Mouse (Mus musculus): ENCODE data around the gene Vmn2r27.

Gene Vmn2r27

GRCm38 (mm10) chr6:124231756-124232155 lies at the start of gene Vmn2r27:
Vmn2r27 (minus strand) TSS chr6:124231856.
- DNase-seq (ENCODE audit: low read depth, low spot score), result no peak

GRCm38 (mm10) chr6:124278291-124278690 lies 46.6 kb upstream of the Vmn2r27 start:
- DNase-seq (ENCODE audit: low read depth, low spot score), result no peak

- DNase-seq (ENCODE audit: low read depth, low spot score), result no peak
Observed at GRCm38 (mm10) chr6:124277641-124278040, 46.0 kb upstream of the Vmn2r27 start.

GRCm38 (mm10) chr6:124273231-124273880 lies 41.7 kb upstream of the Vmn2r27 start:
- no peak for DNase-seq (ENCODE audit: low read depth, low spot score)

GRCm38 (mm10) chr6:124262696-124263095 lies 31.0 kb upstream of the Vmn2r27 start:
- peak; percentile 6 for DNase-seq (ENCODE audit: low read depth, low spot score)

- peak; percentile 61 for DNase-seq (ENCODE audit: low read depth, low spot score)
Observed at GRCm38 (mm10) chr6:124260198-124260931, 28.7 kb upstream of the Vmn2r27 start.

- no peak for DNase-seq (ENCODE audit: low read depth, low spot score)
Observed at GRCm38 (mm10) chr6:124255721-124256470, 24.2 kb upstream of the Vmn2r27 start.

GRCm38 (mm10) chr6:124202116-124202515 lies 29.5 kb downstream of the Vmn2r27 start:
- no peak for DNase-seq (ENCODE audit: low read depth, low spot score)

GRCm38 (mm10) chr6:124168499-124169257 lies 63.0 kb downstream of the Vmn2r27 start:
- no peak for DNase-seq (ENCODE audit: low read depth, low spot score)

GRCm38 (mm10) chr6:124166596-124166995 lies 65.1 kb downstream of the Vmn2r27 start:
- DNase-seq (ENCODE audit: low read depth, low spot score), result no peak

- no peak for DNase-seq (ENCODE audit: low read depth, low spot score)
Observed at GRCm38 (mm10) chr6:124149808-124150207, 81.8 kb downstream of the Vmn2r27 start.
